Mouse (Mus musculus): ENCODE data around the gene Slc35g3. TPM values are rescaled to one million over a fixed set of nuclear protein-coding genes. Genes with fewer than 3 reads are reported as not detected.

Slc35g3 gene
- total RNA-seq, 2 experiments from 2014 or later, result not detected

DNA sequence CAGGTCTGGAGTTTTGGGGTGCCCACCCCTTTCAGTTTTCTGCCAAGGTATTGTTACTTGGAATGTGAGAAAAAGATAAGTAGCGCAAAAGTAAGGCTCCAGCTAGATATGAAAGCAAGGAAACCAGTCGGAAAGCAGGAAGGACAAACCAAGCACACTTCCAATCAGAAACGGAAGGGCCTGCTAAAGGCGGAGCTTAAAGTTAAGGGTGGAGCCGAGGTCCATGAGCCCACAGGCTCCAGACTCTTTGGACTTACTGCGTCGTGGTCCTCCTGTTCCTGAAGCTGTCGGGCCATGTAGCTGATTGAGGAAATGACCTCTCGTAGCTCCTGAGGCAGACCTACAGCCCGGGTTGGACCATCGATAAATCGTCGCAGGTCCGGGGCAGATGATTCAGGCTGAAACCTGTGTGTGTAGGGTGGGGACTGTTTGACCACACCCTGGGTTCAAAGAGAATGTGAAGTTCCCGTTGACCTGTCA is 23.1 kb upstream of the Slc35g3 start:
- DNase-seq, result no peak

DNA sequence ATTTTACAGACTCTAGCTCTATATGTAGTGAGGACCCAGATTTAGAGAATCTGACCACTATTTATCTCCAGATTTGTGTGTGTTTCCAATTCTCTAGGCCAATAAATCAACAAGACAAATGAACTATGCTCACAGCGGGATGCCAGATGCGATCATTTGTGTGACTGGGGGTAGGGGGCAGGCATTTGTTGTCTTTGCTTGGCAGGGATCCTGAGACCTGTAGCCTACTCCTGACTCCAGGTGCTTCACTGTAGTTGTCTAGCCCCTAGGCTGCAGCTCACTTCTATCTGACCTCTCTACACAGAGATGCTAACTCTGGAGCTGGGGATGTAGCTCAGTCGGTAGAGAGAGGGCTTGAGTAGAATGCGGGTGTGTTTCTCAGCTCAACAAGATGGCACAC is 20.1 kb upstream of the Slc35g3 start:
- no peak for DNase-seq

DNA sequence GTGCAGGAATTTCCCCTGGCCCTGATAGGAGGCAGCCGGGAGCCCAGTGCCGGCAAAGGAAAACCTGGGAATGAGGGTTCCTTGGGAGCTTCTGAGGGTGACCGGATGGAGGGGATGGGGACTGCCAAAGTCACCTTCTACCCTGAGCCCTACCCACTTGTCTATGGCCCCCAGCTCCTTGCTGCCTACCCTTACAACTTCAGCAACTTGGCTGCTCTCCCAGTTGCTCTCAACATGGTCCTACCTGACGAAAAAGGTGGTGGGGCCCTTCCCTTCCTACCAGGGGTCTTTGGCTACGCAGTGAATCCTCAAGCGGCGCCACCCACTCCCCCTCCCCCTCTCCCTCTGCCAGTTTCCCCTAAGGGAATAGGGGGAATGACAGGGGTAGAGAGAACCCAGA is 17.2 kb upstream of the Slc35g3 start:
- no peak for DNase-seq

DNA sequence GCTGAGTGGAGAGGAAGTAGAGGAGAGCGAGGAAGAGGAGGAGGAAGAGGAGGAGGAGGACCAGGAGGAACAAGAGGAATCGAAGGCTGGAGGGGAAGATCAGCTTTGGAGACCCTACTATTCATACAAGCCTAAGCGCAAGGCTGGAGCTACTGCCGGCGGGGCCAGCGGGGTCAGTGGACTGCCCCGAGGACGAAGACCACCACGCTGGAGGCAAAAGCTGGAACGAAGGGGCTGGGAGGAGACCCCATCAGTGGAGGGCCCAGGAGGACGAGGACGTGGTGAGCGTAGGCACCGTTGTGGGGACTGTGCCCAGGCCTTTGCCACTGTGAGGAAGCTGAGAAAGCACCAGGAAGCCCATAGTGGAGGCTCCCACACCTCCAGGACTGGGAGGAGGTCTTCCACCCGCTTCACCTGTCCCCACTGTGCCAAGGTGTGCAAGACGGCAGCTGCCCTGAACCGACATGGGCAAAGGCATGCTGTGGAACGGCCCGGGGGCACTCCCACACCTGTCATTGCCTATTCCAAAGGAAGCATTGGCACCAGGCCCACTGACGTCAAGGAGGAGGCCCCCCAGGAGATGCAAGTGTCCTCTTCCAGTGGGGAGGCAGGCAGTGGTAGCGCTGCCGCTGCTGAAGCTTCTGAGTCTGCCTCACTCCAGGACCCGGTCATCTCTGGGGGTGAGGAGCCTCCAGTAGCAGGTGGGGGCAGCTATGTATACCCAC is 16.7 kb upstream of the Slc35g3 start:
- DNase-seq, result no peak

DNA sequence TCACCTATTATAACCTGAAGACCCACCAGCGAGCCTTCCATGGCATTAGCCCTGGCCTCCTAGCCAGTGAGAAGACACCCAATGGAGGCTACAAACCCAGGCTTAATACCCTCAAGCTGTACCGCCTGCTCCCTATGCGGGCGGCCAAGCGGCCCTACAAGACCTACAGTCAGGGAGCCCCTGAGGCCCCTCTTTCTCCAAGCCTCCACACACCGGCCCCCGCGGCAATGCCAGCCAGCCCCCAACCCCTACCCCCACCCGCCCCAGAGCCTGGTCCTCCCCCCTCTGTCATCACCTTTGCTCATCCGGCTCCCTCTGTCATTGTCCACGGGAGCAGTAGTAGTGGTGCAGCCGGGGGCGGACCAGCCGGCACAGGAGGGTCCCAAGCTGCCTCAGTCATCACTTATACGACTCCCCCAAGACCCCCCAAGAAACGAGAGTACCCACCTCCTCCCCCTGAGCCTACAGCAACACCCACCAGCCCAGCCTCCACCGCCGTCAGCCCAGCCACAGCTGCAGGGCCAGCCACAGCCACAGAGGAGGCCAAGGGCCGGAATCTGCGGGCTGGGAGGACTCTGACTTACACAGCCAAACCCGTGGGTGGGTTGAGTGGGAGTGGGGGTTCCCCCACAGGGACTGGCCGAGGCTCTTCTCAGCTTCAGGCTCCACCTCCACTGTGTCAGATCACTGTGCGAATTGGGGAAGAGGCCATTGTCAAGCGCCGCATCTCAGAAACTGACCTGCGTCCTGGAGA is 15.9 kb upstream of the Slc35g3 start:
- DNase-seq, result no peak

DNA sequence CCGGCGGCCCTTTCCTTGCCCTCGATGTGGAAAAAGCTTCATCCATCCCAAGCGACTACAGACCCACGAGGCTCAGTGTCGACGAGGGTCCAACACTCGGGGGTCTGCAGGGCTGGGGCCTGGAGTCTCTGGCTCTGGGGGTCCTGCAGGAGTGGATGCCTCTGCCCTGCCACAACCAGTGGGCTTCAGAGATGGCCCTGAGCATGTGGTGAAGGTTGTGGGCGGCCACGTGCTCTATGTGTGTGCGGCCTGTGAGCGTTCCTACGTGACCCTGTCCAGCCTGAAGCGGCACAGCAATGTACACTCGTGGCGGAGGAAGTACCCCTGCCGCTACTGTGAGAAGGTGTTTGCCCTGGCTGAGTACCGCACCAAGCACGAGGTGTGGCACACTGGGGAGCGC is 14.7 kb upstream of the Slc35g3 start:
- no peak for DNase-seq

DNA sequence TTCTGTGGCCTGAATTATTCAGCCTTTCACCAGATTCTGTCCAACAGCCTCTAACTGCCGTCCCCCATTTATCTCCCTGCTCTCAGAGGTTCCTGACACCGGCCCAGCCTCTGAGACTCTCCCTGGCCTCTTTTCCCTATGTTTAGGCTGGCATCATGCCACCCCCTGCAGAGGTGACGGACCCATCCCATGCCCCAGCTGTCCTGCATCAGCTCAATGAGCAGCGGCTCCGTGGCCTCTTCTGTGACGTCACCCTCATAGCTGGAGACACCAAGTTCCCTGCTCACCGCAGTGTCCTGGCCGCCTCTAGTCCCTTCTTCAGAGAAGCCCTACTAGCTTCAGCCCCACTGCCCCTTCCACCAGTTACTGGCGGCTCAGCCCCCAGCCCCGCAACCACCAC is 13.9 kb upstream of the Slc35g3 start:
- no peak for DNase-seq

DNA sequence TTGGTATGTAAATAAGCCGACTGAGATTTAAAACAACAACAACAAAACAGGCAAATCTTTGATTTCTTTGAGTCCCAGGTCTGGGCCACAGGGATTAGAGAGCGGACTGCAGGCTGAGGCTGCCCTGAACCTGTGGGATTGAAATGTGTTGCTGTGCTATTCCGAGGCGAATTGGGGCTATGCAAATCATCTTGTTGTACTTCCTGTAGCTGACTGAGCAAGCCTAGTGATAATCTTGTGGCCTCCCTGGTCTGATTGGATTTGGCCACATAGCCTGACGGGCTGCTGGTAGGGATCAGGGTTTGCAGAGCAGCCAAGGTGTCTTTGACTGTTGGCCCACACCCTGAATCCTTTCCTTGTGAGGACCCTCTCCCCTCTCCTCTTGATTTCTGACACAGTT is 13.2 kb upstream of the Slc35g3 start:
- no peak for DNase-seq

DNA sequence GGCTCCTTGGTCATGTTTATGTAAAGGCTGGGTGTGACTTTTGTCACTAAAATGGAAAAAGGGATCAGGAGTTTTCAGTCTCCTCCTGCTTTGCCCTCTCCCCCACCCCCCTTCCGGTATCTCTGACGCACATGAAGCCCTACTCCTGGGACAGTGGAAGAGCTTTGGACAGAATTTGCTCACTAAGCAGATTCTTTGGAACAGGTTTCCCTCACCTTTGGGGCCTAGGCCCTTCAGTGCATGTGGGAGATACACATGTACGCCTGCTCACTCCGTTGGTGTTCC is 5.8 kb upstream of the Slc35g3 start:
- DNase-seq, result no peak

DNA sequence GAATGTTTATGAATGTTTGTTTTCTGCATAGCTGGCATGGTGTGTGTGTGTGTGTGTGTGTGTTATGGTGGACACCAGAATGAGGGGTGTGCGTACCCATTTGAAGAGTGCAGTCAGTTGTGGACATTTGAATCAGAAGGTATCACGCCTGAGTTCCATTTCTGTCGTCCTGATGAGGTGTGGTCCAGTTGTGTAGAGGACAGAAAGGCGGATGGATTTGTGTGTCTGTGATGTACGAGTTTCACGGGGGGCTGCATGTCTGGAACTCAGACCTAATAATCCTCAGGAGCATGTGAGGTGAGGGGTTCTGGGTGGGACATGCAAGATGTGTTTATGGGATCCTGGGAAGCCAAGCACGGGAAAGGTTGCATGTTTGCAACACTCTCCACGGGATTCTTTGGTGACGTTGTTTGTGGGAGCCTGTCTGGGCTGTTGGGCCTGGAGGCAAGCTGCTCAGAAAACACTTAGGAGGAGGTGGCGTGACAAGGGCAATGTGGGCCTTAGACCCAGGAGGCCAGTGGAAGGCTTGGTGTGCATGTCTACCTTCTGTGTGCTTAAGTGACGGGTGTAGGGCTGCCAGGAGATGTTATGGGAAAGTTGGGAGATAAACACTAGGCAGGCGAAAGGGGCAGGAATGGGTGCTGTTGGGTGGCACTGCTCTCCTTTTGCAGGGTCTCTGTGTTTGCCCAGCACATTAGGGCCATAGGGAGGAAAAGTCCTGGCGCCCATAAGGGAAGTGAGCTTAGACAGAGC is 5.3 kb upstream of the Slc35g3 start:
- no peak for DNase-seq

DNA sequence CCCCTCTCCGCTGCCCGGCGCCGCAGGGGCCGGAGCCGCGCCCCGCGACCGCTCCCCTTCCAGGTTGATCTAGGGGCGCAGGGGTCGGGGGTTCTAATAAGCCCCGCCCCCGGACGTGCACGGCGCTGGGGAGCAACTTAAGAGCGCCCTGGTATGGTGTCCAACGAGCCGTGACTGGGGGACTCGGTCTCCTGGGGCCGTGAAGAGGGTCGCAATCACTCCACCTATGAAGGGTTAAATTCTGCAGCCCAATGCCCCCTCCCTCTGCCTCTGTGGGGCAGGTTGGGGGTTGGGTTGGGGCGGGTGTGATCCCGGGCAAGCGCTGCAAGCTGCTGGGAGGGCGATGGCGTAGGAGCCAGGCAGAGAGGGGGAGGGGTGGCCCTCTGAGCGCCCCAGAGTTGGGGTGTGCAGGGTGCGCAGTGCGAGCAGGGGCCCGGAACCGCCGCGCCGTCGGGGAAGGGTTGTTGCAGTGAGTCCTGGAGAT is 4.4 kb upstream of the Slc35g3 start:
- peak; percentile 71 for DNase-seq

DNA sequence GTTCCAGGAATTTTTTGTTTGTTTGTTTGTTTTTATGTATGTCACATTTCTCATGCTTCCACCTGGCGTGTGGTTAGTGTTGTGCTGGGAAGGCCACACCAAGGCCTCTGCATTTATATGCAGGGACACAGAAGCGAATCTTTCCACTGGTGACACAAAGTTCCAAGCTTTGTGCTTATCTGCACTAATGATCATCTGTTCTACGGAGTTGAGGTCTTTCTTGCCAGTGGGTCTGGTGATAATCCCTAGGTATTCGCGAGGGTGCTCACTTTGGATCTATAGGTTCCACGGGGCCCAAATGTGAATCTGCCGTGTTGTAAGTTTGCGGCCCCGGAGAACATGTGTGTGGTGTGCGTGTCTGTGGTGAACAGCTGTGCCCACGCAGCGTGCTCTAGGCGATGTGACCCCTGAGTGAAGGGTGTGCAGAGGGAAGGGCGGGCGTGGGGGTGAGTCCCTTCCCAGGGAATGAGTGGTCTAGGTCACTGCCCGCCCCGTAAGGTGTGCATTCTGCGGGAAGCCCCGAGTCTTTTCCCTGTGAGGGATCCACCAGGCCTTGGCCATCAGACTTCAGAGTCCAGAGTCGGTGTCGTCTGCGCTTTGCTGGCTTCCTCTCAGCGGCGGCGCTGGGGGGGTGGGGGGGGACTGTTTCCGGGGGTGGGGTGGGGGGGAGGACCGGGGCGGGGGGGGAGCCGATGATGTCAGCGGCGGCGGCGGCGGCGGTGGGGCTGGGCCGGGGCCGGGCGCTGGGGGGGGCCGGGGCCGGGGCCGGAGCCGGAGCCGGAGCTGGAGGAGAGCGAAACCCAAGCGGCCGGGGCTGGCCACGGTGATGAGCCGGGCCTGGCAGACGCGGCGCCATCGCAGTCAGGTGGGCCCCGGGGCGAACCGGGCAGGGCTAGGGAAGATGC is 3.7 kb upstream of the Slc35g3 start, which contains the start of gene Zbtb4:
Zbtb4 (plus strand) TSS at position 692 of the 905 bp plus-strand sequence.
- peak; percentile 63 for DNase-seq

DNA sequence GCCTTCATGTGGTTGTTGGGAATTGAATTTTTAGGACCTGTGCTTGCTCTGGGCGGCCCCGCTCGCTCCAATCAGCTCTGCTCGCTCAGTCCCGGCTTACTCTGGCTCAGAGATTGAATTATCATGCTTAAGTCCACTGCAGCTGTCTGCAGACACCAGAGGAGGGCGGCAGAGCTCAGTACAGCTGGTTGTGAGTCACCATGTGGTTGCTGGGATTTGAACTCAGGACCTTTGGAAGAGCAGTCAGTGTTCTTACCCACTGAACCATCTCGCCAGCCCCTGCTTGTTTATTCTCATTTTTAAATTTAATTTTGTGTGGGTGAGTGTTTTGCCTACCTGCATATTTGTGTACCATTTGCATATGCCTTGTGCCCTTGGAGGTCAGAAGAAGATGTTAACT is 1.8 kb upstream of the Slc35g3 start:
- no peak for DNase-seq

DNA sequence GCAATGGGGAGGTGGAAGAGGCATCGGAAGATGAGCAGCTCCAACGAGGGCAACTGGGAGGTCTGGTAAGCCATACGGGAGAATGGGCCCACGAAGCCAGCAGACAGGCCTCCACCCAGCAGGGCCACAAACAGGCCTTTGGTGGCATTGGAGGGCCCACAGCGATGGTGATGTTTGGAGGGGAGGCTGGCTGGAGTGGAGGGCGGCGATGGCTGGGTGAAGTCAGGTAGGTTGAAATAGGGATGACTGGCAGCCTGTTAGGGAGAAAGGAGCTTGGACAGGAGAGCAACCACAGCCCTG is 917 bp downstream of the Slc35g3 start:
- DNase-seq, result no peak

DNA sequence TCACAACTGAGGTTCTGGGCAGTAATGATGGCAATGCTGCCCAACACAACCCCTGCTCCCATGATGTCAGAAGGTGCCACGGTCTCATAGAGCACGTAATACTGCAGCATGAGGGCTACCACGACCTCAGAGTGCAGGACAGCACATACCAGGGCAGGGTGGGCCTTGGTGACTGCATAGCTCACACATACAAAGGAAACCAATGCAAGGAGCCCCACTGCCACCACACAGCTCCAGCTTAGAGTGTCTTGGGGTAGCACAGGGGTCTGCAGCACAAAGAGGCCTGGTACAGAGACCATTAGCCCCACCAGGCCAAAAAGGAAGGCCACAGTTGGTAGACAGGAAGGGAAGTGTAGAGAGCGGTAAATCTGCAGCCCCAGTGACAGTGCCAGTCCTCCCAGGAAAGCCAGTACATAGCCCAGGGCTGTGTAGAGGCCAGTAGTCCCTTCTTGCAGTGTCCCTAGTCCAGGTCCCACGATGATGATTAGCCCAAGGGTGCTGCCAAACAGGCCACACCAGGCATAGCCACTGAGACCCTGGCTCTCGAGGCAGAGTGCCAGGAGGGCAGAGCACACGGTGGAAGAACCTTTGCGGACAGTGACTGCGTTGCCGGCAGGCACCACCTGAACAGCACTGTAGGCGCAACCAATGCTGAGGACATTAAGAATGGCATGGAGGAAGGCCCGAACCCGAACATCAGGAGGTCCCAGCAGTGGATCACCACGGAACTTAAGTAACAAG is 1.4 kb downstream of the Slc35g3 start:
- DNase-seq, result no peak

DNA sequence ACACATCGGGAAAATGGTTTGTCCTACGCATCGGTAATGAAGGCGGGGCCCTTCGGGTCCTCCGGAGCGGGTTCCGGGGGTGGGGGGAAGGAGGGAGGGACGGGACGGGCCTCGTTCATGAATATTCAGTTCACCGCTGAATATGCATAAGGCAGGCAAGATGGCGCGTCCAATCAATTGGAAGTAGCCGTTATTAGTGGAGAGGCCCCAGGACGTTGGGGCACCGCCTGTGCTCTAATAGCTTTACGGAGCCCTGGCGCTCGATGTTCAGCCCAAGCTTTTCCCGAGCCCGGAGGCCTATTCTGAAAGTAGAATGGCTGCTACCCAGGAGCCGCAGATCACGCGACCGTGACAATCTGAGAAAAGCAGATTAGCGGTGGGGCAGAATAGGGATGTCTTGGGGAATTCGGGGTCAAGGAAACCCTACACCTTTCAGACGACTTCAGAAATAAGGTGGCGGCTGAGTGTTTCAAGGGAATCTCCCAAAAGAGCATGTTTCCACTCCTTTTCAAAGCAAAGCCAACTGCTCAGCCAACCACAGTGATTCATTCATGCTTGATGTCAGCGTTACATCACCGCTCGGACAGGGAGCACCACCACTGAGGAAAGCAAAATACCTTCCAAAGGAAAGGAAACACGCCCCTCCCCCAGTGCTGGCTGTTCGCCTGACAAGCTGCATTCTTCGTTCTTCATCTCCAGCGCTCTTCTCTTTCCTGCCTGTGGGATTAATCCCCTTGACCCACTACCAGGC is 2.6 kb downstream of the Slc35g3 start:
- DNase-seq, result peak; percentile 73

DNA sequence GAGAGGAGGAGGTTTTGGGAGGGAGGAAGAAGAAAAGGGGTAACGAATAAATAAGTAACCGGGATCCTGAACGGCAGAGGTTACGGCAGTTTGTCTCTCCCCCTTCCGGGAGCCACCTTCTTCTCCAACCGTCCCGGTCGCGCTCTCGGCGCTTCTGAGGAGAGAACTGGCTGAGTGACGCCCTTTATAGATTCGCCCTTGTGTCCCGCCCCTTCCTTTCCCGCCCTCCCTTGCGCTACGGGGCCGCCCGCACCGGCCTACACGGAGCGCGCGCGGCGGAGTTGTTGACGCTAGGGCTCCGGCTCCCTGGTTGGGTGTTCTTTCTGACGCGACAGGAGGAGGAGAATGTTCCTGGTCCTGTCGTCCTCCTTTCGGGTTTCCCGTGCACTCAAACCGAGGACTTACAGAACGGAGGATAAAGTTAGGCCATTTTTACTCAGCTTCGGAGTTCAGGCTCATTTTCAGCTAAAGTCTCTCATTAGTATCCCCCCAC is 3.2 kb downstream of the Slc35g3 start, which contains the start of gene Polr2a:
Polr2a (minus strand) TSS at position 160 of the 493 bp plus-strand sequence.
- DNase-seq, result peak; percentile 98

DNA sequence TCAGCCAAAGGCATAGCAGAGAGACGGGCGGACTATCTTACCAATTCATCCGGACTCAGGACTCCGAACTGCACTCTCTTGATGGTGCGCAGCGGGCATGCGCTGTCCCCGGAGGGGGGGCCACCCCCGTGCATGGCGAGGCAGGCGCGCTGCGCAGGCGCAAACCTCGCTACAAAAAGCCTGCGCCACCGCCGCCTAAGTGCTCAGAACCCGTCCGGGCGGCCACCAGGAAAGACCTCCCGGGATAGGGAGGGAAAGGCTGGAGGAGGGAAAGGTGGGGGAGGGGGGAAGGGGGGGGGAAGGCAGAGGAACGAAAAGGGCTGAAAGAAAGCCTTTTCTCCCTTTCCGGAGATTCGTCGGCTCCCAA is 3.7 kb downstream of the Slc35g3 start:
- DNase-seq, result peak; percentile 99

DNA sequence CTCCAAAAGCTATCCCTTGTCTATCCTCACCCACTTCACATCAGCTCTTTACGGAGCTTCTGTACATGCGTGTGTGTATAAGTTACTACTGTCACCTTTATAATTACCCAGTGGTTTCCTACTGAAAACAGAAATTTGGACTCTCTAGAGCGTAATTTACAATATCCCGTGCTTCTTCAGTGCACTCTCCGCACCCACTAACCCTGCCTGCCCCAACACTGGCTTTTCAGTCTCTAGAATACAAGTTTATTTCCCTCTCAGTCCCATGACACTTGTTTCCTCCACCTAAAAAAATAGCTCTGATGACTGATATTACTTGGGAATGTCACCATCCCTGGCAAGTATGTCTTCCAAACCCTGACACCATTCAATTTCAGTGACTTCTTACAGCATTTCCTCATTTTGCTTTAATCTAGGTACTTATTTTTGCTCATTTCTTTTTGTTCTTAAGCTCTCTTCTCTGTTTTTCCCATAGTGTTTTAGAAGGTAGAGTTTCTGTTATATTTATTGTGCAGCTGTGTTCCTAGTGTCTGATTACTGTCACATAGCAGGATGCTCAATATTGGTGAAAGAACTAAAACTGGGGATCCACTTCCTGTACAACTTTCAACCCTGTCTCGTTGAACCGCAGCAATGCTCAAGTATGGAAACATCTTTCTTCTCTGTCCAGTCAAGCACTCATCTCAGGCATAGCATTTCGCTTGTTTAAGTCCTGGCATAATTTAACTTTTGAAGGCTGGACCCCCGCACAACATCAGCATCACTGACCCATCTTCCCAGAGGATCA is 4.3 kb downstream of the Slc35g3 start:
- DNase-seq, result no peak

DNA sequence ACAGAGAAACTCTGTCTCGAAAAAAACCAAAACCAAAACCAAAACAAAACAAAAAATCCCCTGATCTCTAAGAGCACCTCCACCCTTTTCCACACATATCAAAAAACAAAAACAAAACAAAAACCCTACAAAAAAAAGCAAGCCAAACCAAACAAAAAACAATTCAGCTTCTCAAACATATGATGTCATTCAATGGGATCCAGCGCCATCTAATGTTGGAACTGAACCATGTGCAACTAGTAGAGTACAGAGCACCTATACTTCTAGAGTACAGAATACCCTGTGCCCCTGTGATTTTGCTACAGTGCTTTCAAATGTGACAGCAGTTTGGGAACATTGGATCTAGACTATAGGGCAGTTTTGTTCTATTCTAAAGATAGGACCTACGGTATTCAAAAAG is 7.1 kb downstream of the Slc35g3 start:
- no peak for DNase-seq
